Mouse (Mus musculus): ENCODE measurements around the gene Ppp1r13b. TPM values are rescaled to one million over a fixed set of nuclear protein-coding genes. Genes with fewer than 3 reads are reported as not detected.
"Not testable (repeated sequence)": the region's sequence is repeated elsewhere in the genome, so short reads cannot be mapped to it uniquely, and the experiment has no call there.

The Ppp1r13b gene
- polyA plus RNA-seq (2012; rRNA removed) = 27.8 and 33.5 TPM in 2 replicates

DNA sequence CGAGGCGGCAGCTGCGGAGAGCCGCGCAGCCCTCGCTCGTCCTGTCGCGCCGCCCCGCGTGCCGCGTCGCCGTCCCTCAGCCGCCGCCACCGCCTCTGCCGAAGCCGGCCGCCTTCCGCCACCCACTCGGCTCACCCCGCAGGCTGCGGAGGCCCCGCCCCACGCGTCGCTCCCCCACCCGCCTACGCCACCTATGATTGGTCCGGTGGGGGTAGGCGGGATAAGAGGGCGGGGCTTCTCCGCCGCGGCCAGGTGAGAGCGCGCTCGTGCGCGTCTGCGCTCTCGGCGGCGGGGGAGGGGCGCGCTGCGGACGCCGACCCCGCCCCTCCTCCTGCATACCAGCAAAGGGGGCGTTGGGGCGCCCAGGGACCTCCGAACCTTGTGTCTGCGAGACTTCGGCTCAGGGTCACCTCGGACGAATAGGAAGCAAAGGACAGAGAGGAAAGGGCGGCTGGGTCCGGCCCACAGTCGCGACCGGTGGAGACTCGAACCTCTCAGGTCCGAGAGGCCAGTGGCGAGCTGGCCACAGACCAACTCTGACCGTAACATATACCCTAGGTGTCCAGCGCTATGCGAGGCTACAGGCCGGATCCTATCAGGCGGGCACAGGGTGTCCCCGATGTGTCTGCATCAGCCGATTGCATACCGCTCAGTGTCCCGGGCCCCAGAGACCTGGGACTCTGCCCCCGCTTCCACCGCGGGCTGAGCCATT is at the start of gene Ppp1r13b:
Gene Ppp1r13b, minus strand, starts transcription at position 141 of the 712 bp plus-strand sequence.
- DNase-seq (ENCODE audit: low read depth) = no peak

DNA sequence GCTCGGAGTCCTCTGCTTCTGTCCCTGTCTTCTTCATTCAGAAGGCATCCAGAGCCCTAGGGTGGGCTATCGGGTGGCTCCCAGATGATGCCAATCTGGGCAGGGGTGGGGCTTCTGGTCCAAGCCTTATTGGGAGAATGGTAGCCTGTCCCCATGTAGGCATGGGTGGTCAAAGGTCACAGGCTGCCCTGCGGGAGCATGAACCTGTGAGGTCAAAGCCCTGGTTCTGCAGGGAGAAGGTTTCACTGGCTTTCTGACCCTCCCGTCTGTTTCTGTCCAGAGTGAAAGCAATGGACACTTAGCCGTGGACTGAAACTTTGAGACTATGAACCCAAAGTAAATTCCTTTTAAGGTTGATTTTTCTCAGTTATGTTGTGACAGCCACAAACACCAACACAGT is 48.3 kb upstream of the Ppp1r13b start:
- no peak for DNase-seq (ENCODE audit: low read depth)

DNA sequence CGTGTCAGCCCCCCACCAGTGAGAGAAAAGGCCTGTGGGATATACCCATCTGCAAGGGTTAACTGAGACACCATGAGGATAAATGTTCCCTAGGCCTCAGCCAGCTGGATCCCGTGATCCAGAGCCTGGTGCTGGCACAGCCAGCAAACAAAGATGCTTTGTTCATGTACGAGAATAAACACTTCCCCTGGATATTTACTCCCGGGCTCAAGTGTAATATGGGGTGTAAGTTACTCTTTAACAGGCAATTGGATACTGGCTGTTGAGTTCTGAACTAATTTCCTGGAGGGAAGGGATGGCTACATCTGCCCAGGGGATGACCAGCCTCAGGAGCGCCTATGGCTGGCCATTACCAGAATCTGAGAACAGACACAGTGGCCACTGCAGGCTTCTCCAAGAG is 43.8 kb upstream of the Ppp1r13b start:
- DNase-seq (ENCODE audit: low read depth) = no peak

GRCm38 (mm10) chr12:111950486-111950885 is 42.6 kb upstream of the Ppp1r13b start:
- DNase-seq (ENCODE audit: low read depth) = no peak

GRCm38 (mm10) chr12:111946716-111947115 is 38.8 kb upstream of the Ppp1r13b start:
- DNase-seq (ENCODE audit: low read depth) = no peak

DNA sequence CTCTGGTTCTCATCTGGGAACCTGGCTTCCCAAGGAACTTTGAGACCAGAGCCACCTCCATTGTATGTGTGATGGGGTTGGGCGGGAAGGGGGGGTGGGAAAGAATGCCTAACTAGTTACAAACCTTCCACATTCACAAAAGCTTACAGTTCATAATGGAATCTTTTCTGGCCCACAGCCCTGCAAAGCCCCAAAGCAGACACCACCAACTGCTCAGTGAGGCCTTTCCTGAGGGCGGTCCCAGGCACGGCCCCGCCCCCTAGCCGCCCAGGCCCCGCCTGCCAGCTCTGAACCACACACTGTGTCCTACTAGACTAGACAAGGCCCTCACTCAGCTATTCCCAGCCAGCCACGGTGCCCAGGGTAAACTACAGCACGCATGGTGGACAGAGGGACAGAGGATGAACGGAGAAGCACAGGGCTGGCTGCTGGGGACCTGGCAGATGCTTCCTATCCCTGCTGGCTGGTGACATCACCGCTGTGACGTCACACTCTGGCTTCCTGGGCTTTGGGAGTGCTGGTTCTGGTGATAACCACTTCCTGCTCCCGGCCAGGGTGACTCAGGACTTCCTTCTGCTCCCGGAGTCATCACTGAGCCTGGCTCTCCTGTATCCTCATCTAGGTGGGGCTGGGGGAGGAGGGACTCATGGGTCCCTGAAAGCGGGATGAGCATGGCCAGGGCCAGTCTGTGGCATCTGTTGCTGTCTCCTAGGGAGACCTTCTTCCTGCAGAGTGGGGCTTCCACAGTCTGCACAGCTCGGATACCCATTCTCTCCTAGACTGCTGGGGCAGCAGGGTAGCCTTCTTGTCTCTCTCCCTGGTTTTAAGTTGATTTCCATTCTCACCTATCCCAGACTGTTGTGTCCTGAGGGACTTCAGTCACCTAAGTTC is 38.1 kb upstream of the Ppp1r13b start:
- not testable (repeated sequence) for DNase-seq (ENCODE audit: low read depth)

DNA sequence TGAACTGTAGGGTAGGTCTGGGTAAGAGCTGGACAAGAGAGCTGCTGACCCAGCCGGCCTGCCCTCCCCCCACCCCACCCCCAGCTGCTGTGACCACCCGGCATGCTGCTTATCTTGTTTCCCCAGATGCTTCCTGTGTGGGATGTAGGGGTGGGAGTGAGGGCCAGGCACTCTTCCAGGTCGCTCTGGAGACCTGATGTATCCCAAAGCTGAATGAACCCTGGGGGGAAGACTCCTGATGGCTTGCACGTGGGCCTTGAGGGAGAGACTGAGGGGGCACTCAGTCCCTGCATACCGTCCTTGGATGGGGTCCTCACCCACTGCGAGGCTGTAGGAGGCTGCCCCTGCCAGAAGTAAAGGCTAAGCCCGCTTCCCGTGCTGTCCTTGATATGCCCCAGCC is 37.2 kb upstream of the Ppp1r13b start:
- no peak for DNase-seq (ENCODE audit: low read depth)

GRCm38 (mm10) chr12:111944065-111944987 is 36.4 kb upstream of the Ppp1r13b start:
- not testable (repeated sequence) for DNase-seq (ENCODE audit: low read depth)

DNA sequence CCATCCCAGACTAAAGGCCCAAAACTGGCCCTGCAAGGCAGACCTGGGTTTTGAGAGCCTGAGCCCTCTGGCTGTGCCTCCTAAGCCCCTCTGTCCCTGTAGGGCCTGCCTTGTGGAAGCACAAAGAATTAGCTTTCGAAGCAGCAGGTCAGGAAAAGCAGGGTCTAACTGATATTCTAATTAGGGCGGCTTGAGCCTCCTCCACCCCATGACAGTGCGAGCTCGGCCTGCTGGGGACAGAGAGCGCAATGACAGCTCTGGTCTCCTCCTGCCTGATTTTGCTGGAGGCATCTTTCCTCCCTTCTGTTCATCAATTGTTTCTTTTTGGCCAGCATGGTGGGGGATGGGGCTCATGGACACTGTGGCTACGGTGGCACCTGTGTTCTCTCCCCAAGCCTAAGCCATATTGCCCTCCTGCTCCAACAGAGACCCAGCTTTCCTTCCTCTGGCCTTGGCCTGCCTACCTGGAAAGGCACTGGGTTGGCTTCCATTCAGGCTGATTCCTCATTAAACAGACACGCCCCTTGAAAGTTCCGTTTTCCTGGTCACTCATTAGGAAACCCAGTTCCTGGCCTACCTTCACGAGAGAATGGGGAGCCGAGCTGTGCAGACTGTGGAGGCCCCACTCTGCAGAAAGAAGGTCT is 35.6 kb upstream of the Ppp1r13b start:
- no peak for DNase-seq (ENCODE audit: low read depth)

- no peak for DNase-seq (ENCODE audit: low read depth)
Measured at GRCm38 (mm10) chr12:111938623-111939177, 30.8 kb upstream of the Ppp1r13b start.

GRCm38 (mm10) chr12:111936706-111937550 is 29.0 kb upstream of the Ppp1r13b start:
- no peak for DNase-seq (ENCODE audit: low read depth)

- no peak for DNase-seq (ENCODE audit: low read depth)
Measured at GRCm38 (mm10) chr12:111933971-111934370, 26.1 kb upstream of the Ppp1r13b start.

DNA sequence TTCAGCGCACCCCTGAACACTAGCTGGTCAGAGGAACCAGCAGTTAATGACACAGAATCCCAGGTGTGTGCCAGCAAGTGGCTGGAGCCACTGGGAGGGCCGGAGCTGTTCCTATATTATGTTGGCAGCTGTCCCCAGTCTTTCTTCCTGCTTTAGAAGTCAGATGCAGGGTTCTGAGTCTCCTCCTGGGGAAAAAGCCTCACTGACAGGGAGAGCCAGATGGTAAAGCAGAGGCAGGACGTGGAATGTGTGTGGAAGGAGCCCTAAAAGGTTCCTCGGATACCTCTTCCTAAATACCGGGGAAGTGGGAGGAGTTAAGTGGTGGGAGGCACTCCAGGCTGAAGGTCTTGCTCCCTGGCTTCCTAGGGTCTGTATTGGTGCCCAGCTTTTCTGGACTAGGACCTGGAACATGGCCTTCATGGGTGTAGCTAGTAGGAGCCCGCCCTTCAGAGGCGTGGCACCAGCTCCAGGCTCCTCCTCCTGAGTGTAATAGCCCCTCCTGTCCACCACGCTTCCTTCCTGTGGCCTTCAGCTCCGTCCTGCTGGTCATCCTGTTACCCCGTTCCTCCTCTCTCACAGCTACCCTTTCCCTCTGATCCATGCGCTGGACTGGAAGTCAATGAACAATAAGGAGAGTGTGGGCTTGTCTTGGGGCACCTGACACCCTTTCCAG is 25.3 kb upstream of the Ppp1r13b start:
- no peak for DNase-seq (ENCODE audit: low read depth)

GRCm38 (mm10) chr12:111932513-111932912 is 24.6 kb upstream of the Ppp1r13b start:
- no peak for DNase-seq (ENCODE audit: low read depth)

- no peak for DNase-seq (ENCODE audit: low read depth)
Measured at GRCm38 (mm10) chr12:111931411-111932025, 23.6 kb upstream of the Ppp1r13b start.

DNA sequence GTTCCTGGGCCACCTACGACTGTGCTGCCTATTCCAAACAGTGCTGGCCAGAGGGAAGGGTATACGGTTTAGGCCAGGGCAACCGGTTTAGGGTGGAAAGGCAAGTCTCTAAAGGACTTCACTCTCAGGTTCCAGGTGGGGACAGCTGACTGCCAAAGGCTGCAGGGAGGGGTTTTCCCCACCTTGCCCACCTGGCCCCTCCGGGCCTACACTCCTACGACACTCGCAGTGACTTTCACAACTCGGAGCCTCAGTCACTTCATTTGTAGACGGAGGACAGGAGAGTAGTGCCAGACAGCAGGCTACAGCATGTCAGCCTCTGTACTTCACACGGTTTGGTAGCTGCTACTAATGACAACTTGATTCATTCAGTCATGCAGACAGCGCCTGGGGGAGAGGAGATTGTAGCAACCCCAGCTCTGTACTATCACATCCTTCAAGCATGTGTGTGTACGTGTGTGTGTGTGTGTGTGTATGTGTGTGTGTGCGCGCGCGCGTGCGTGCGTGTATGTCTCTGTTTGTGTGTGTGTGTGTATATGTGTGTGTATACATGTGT is 20.6 kb upstream of the Ppp1r13b start:
- DNase-seq (ENCODE audit: low read depth) = peak; percentile 97

DNA sequence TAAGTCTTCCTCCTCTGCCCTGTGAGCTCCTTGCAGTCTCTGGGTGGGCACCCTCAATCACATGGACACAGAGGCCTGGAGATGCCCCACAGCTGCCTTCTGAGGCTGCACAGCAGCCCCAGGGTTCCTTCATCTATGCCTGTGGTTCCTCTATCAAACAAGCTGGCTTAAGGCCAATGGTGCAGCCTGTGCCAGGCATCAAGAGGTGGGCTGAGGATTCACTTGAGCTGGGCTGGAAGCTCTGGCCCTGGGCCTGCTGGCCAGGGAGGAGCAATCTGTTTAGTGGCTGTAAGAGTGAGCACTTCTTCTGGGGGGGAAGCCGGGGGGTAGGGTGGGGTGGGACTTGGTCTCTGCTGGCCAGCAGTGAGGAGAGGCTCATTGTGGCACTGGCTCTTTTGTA is 19.4 kb upstream of the Ppp1r13b start:
- no peak for DNase-seq (ENCODE audit: low read depth)

- no peak for DNase-seq (ENCODE audit: low read depth)
Measured at GRCm38 (mm10) chr12:111923117-111923516, 15.2 kb upstream of the Ppp1r13b start.

- DNase-seq (ENCODE audit: low read depth) = no peak
Measured at GRCm38 (mm10) chr12:111920046-111920445, 12.1 kb upstream of the Ppp1r13b start.
